Mouse (Mus musculus) limb, embryonic 12.5 days (tissue): ENCODE results near the gene 4930558K02Rik. TPM values are rescaled to one million over a fixed set of nuclear protein-coding genes. Genes with fewer than 3 reads are reported as not detected.
A peak's percentile ranks its signal among the peaks of the same experiment; 100 is the strongest.

Source experiments
- ATAC-seq: fragments of 200-750 bp; cut with Nextera tagmentation; 2 replicates; pipeline ENCODE4 v1.8.0; 2017; ENCODE audit warnings: low read depth, moderate TSS enrichment; ENCODE audit not compliant: insufficient number of reproducible peaks, insufficient read depth, low FRiP score, low TSS enrichment
- H3K27ac ChIP-seq: fragments of 300-500 bp; sonication (generic); 2 replicates; pipeline ENCODE4 v1.5.1; 2016; ENCODE audit warnings: mild to moderate bottlenecking, moderate library complexity
- H3K27me3 ChIP-seq: fragments of 300-500 bp; sonication (generic); 2 replicates; pipeline ENCODE4 v1.6.1; 2016; ENCODE audit warnings: mild to moderate bottlenecking, moderate library complexity
- H3K36me3 ChIP-seq: fragments of 300-500 bp; sonication (generic); 2 replicates; pipeline ENCODE4 v1.6.1; 2016; ENCODE audit warnings: mild to moderate bottlenecking, moderate library complexity
- H3K4me1 ChIP-seq: fragments of 300-500 bp; sonication (generic); replicated peaks from 2 replicates; pipeline ENCODE4 v1.6.1; 2016
- H3K4me2 ChIP-seq: fragments of 300-500 bp; sonication (generic); 2 replicates; pipeline ENCODE4 v1.6.1; 2016; ENCODE audit warnings: mild to moderate bottlenecking, moderate library complexity
- H3K4me3 ChIP-seq: fragments of 300-500 bp; sonication (generic); replicated peaks from 2 replicates; pipeline ENCODE4 v1.5.1; 2016; ENCODE audit warnings: mild to moderate bottlenecking
- H3K9ac ChIP-seq: fragments of 300-500 bp; sonication (generic); replicated peaks from 2 replicates; pipeline ENCODE4 v1.6.1; 2016; ENCODE audit warnings: mild to moderate bottlenecking, moderate library complexity
- H3K9me3 ChIP-seq: fragments of 300-500 bp; sonication (generic); 2 replicates; pipeline ENCODE4 v1.6.1; 2016; ENCODE audit warnings: mild to moderate bottlenecking, moderate library complexity
- WGBS: fragments of 180-500 bp; shearing (Covaris S2); methylation state at CpG from one replicate; pipeline ENCODE4 v1.1.7; 2016; 5-methylcytosine and 5-hydroxymethylcytosine counted together
- polyA plus RNA-seq: library from polyadenylated mRNA; unstranded; fragments of >200 nt; fragmentation: Nextera tagmentation; extraction: Ambion mirVana; gene quantifications from 2 replicates; pipeline ENCODE4 v1.2.1, GENCODE M21; 2016

The 4930558K02Rik gene
- polyA plus RNA-seq, 1 experiment from 2014 or later = not detected

DNA sequence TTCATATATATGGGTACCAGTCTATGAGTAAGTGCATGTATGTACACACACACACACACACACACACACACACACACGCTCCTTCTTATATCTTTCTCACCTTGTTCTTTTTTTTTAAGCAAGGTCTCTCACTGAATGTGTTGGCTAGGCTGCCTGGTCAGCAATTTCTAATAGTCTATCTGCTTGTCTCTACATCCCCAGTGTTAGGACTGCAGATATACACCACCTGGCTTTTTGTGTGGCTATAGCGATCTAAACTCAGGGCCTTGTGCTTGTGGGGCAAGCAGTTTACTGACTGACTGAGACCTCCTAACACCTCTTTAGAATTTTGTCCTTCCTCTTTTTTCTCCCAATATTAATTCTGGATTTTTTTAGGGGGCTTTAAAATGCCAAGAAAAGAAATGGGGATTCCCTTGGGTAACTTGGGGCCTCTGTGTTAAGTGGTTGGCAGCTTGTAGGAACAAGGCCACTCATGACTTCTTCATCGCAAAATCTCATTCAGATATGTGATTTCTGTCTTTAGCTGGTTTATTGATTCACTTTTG, 61.4 kb downstream of the 4930558K02Rik start:
- Histone ChIP-seq H3K9ac (no peak overlapping the region), H3K4me1 (peaks cover 36% of the 10 kb centered on the region), H3K4me2 (no peak overlapping the region), H3K4me3 (no peak overlapping the region), H3K27ac (peak overlapping the region; percentile 64), H3K9me3 (no peaks in the 10 kb centered on the region), H3K36me3 (no peaks in the 10 kb centered on the region), H3K27me3 (no peaks in the 10 kb centered on the region)
- no peak for ATAC-seq
- 80% methylated on average over 3 of the region's 3 CpGs for WGBS

DNA sequence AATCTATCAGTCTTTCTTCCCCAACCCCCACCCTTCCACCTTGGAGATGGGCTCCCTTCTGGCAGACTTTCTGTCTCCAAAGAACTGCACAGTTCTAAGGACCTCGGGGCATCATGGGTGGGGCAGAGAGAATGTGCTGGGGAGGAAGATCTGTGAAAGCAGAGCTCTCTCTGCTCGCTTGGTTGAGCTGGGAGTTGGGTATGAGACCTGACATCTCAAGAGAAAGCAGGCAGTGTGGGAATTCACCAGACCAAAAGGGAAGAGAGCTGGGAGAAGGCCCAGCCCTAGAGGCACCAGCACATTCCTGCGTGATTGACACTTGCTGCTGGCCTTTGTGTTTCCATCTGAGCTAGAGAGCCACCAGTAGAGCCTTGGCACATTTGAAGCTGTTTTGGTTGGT, 63.4 kb downstream of the 4930558K02Rik start:
- no peak for ATAC-seq
- no peak overlapping the region for H3K4me2 ChIP-seq
- H3K27me3 ChIP-seq = no peaks in the 10 kb centered on the region
- H3K4me1 ChIP-seq = peaks cover 37% of the 10 kb centered on the region
- H3K36me3 ChIP-seq = no peaks in the 10 kb centered on the region
- no peak overlapping the region for H3K9ac ChIP-seq
- no peak overlapping the region for H3K4me3 ChIP-seq
- no peak overlapping the region for H3K27ac ChIP-seq
- H3K9me3 ChIP-seq = no peaks in the 10 kb centered on the region
- WGBS = 57% methylated on average over 3 of the region's 3 CpGs

DNA sequence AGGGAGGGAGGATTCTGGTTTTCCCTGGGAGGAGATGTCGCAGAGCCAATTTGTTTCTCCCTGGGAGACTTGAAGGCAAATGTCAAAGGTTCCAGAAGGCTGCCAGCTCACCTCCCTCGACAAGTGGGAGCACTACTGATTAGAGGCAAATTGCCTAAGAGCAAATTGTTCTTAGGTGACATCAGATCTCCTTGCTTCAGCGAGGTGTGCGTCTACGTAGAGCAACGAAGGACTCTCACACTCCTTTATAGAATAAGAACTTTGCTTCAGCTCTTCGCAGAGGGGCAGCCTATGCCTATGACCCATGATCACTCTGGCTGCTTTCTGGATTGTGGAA, 65.8 kb downstream of the 4930558K02Rik start:
- Histone ChIP-seq H3K4me1 (peaks cover 29% of the 10 kb centered on the region), H3K4me3 (no peak overlapping the region), H3K27me3 (no peaks in the 10 kb centered on the region), H3K36me3 (no peaks in the 10 kb centered on the region), H3K9ac (no peak overlapping the region), H3K9me3 (no peaks in the 10 kb centered on the region), H3K27ac (no peak overlapping the region; the same call in 1 of the 2 replicates), H3K4me2 (no peak overlapping the region)
- WGBS = 49% methylated on average over 7 of the region's 7 CpGs
- ATAC-seq = peak; percentile 6; the same call in 1 of the 2 replicates

DNA sequence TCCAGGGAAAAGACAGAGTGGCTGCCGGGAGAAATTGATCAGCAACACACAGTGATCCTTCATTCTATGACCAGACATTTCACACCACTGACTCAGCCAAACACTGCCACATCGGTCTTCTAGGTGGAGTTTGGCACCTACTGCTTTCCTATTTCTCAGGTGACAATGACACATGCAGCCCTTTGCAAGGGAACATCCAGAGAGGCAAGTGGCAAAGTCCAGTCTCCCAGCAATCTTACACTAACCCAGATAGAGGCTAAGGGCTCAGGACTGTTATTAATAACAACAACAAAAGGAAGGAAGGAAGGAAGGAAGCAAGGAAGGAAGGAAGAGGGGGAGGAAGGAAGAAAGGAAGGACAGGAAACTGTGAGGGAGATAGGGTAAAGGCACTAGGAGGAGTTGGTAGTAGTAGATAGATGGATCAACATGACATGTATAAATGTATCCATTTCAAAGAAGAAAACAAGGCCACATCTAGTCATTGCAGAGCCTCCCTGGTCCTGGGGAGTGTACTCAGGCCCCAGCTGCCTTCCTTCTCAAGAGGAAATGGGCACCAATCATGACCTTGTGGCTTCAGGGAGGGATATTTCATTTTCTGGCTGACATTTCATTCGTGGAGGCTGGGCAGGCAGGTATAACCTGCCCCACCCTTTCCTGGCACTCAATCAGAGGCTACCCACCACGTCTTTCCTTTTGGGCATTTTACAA, 66.3 kb downstream of the 4930558K02Rik start:
- no peak for ATAC-seq
- no peak overlapping the region for H3K9ac ChIP-seq
- no peak overlapping the region; the same call in none of the 2 replicates for H3K27ac ChIP-seq
- no peaks in the 10 kb centered on the region for H3K36me3 ChIP-seq
- 39% methylated on average over 4 of the region's 4 CpGs for WGBS
- no peaks in the 10 kb centered on the region for H3K9me3 ChIP-seq
- H3K4me1 ChIP-seq = peaks cover 24% of the 10 kb centered on the region
- no peaks in the 10 kb centered on the region for H3K27me3 ChIP-seq
- H3K4me3 ChIP-seq = no peak overlapping the region
- H3K4me2 ChIP-seq = no peak overlapping the region

DNA sequence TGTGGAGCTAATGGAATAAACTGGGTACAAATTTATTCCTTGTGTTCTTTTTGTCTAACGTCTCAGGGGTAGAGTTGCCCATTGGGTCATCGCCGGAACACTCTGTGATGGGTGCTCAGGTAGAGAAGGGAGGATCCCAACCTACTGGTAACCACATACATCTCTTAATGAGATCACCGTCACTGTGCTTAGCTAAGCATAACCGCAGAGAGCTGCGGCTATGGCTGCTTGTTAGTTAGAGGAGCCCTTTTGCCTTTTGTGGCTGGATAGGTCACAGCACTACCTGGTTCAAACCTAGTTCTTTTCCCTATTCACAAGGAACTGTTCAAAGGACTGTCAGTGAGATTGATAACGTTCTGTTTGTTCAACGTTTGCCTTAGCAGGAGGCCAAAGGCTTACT, 70.4 kb downstream of the 4930558K02Rik start:
- Histone ChIP-seq H3K36me3 (no peaks in the 10 kb centered on the region), H3K9ac (no peak overlapping the region), H3K27me3 (no peaks in the 10 kb centered on the region), H3K27ac (no peak overlapping the region), H3K9me3 (no peaks in the 10 kb centered on the region), H3K4me1 (peaks cover 8% of the 10 kb centered on the region), H3K4me3 (no peak overlapping the region), H3K4me2 (no peak overlapping the region)
- WGBS = 85% methylated on average over 8 of the region's 8 CpGs
- no peak for ATAC-seq

DNA sequence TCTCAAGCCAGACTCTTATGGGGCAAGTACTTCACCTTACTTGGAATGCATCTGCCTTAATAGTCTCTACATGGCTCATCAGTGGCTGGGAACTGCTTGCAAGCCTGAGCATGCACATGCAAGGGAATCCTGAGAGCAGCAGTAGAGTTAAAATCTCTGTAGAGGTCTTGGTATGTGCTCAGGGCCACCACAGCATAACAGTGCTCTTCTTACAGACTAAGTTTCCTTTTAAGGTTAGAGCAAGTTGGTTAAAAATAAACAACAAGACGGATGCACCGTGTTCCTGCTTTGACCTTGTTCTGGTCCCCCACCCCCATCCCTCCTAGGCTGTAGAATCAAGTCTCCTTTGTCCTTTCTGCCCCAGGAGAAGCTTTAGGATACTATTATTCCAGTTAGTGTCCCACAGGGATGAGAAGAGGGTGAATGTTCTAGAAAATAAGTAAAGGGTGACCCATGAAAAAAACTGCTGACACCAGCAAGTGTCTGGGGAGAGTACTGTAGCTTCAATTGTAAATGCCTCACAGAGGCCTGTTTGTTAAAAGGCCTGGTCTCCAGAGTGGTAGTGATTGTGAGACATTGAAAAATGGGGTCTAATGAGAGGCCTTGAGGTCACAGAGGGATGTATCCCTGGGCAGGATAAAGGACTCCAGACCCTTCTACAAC, 71.5 kb downstream of the 4930558K02Rik start:
- WGBS = 47% methylated on average over 2 of the region's 2 CpGs
- H3K27ac ChIP-seq = no peak overlapping the region
- H3K9ac ChIP-seq = no peak overlapping the region
- H3K36me3 ChIP-seq = no peaks in the 10 kb centered on the region
- no peak for ATAC-seq
- H3K27me3 ChIP-seq = no peaks in the 10 kb centered on the region
- H3K4me2 ChIP-seq = no peak overlapping the region
- no peak overlapping the region for H3K4me3 ChIP-seq
- no peaks in the 10 kb centered on the region for H3K9me3 ChIP-seq
- peaks cover under 1% of the 10 kb centered on the region; the same call in 1 of the 2 replicates for H3K4me1 ChIP-seq

DNA sequence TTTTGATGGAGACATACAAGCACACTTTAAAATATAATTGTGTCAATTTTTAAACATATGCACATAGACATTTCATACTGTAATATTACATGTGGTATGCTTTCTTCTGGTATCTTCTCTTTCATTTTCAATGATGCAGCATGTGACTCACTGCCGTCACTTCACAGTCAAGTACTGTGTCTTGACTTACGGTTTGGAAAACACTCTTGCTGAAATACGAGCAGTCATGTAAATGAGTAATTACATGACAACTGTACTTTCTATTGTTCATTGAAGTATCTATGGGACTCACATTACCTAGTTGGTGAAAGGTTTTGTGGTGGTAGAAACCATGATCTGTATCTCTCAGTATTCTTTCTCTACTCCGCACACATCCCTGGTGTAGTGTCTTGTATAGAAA, 72.3 kb downstream of the 4930558K02Rik start:
- H3K4me1 ChIP-seq = no peaks in the 10 kb centered on the region
- H3K27ac ChIP-seq = no peak overlapping the region
- no peaks in the 10 kb centered on the region for H3K27me3 ChIP-seq
- H3K9ac ChIP-seq = no peak overlapping the region
- H3K36me3 ChIP-seq = no peaks in the 10 kb centered on the region
- H3K4me3 ChIP-seq = no peak overlapping the region
- H3K9me3 ChIP-seq = no peaks in the 10 kb centered on the region
- no peak overlapping the region for H3K4me2 ChIP-seq
- 84% methylated on average over 4 of the region's 4 CpGs for WGBS
- no peak for ATAC-seq

DNA sequence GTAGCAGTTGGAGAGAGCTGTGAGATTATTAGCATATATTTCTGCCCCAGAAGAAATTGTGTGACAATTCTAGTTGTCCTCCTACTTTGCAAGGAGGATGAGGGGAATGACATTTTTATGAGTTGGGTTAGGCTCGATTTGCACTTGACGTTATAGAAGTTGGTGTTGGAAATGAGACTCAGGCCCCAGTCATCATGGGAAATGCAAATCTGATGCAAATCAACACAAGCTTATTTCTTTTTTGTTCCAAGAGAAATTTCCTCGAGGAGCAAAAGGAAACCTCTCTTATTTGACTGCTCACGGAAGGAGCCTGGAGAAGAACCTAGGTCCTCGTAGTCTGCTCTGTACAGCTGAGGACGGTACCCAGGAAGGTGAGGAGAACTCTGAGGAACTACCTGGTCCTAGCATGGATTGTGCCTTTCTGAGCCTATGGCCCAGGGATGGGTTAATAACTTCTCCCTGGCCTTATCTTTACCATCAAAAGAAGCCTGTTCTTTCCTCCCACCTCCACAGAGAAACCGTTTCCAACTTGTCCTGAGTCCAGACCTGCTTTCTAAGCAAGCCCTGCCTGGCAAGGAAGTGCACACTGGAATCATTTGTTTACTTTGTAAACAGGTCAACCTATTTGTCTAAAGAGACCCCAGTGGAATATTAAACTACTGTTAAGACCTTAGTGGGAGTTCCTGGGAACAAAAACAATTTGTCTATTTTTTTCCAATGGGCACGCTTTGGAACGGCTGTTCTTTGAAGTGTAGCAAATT, 76.6 kb downstream of the 4930558K02Rik start:
- Histone ChIP-seq H3K9ac (no peak overlapping the region), H3K9me3 (no peaks in the 10 kb centered on the region), H3K27me3 (no peaks in the 10 kb centered on the region), H3K27ac (no peak overlapping the region), H3K4me2 (no peak overlapping the region), H3K36me3 (no peaks in the 10 kb centered on the region), H3K4me3 (no peak overlapping the region), H3K4me1 (no peaks in the 10 kb centered on the region)
- ATAC-seq = no peak
- 78% methylated on average over 9 of the region's 9 CpGs for WGBS

DNA sequence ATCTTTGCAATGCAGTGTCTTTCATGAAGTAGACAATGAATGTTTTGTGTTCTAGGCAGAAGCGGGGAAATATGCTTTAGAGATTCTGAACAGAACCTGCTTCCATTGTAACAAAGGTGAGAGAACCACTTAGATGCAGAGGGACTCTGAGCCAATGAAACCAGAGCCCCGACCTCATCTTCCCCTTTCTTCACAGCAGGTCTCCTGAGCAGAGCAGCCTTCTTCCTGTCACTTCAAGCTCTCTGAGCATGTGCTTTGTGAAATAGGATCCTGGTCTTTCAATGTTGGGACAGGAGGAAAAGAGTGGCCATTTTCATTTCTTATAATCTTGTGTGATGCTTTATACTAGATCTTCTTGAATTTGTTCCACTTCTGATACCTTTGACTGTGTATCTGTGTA, 79.3 kb downstream of the 4930558K02Rik start:
- Histone ChIP-seq H3K4me2 (no peak overlapping the region), H3K9ac (no peak overlapping the region), H3K36me3 (no peaks in the 10 kb centered on the region), H3K27ac (no peak overlapping the region), H3K4me1 (no peaks in the 10 kb centered on the region), H3K27me3 (no peaks in the 10 kb centered on the region), H3K4me3 (no peak overlapping the region), H3K9me3 (no peaks in the 10 kb centered on the region)
- 53% methylated on average over 2 of the region's 2 CpGs for WGBS
- no peak for ATAC-seq

DNA sequence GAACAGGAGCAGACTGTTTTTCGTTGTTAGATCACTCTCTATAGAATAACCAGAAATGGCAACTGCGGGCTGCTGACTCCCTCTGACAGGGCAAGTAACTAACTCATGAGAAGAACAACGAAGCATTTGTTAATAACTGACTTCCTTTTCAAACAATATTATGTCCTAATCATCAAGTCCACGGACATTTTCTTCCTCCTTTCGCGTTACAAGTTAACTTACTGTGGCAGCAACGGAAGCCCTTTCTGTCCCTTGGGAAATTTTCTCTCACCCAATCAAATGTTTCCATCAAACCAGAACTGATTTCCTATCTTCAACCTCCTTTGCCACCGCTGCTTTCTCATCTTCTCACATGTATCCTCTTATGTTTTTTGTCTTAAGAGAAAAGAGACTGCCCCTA, 82.2 kb downstream of the 4930558K02Rik start:
- ATAC-seq = no peak
- Histone ChIP-seq H3K27me3 (no peaks in the 10 kb centered on the region), H3K9me3 (no peaks in the 10 kb centered on the region), H3K27ac (no peak overlapping the region), H3K9ac (no peak overlapping the region), H3K4me1 (no peaks in the 10 kb centered on the region), H3K36me3 (no peaks in the 10 kb centered on the region), H3K4me3 (no peak overlapping the region), H3K4me2 (no peak overlapping the region)
- 85% methylated on average over 8 of the region's 8 CpGs for WGBS

DNA sequence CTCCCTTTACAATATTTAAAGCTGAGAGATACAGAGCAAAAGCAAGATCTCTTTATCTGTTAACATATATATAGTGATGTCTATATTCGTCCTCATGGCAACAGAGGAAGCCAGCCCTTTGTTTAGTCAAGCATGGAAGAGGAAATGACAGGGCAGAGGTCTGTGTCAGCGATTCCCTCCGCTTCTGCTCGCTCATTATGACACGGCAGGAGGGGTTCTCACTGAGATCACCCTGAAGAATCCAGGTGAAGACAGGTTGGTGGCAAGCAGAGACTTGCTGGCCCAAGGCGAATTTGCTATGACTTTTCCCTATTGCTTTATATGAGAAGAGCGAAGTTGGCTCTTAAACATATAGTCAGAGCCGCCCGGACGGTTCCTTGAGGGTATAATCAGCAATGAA, 83.3 kb downstream of the 4930558K02Rik start:
- 65% methylated on average over 10 of the region's 10 CpGs for WGBS
- Histone ChIP-seq H3K27ac (no peak overlapping the region), H3K9ac (no peak overlapping the region), H3K4me1 (no peaks in the 10 kb centered on the region), H3K4me2 (no peak overlapping the region), H3K4me3 (no peak overlapping the region), H3K36me3 (no peaks in the 10 kb centered on the region), H3K9me3 (no peaks in the 10 kb centered on the region), H3K27me3 (no peaks in the 10 kb centered on the region)
- ATAC-seq = no peak
